Mouse (Mus musculus): Measurements from ENCODE around the gene Setd1a. TPM values are rescaled to one million over a fixed set of nuclear protein-coding genes. Genes with fewer than 3 reads are reported as not detected.

The Setd1a gene
- polyA plus RNA-seq, 1 experiment from 2014 or later = 26.0 TPM

DNA sequence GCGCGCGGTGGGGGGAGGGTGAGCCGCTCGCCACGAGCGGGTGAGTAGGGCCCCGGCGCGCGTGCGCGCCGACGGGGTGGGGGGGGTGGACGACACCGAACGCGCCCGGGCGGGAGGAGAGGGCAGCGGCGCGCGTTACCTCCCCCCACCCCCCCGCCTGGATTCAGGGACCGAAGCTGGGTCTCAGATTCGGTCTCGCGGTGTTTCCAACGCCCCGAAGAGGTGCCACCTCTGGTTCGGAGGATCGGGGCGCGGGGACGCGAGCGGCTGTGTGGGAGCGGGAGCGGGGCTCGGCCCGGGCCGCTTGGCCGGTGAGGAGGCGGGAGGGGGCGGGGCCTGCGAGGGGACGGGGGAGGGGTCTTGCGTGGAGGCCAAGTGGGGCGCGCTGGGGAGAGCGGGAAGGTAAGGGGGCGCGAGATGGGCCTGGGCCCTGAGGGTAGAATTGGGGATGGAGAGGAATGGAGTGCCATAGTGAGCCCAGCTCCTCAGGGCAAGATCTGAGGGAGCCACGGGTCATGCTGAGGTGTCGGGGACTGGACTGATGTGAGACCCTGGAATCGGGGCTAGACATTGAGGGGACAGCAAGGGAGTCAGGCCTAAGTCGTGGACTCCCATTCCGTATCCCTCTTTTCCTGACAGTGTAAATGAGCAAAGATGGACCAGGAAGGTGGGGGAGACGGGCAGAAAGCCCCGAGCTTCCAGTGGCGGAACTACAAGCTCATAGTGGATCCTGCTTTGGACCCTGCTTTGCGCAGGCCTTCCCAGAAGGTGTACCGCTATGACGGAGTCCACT lies 1.2 kb downstream of the Setd1a start:
- Histone ChIP-seq H3K9ac (ENCODE audit: low read depth, low read length) (peak overlapping the region; percentile 96), H3K9me3 (ENCODE audit: control insufficient read depth, low read length) (no peaks in the 10 kb centered on the region), H3K27ac (ENCODE audit: low read depth, low read length) (peak overlapping the region; percentile 98), H3K4me2 (peak overlapping the region; percentile 94), H3K36me3 (ENCODE audit: control insufficient read depth, insufficient read depth, low read length) (peaks cover 24% of the 10 kb centered on the region), H3K27me3 (replicated peaks; ENCODE audit: control insufficient read depth, insufficient read depth, low read length) (no peaks in the 10 kb centered on the region), H3K4me3 (ENCODE audit: low read depth, low read length) (peak overlapping the region; percentile 98), H3K4me1 (replicated peaks; ENCODE audit: control insufficient read depth, insufficient read depth, low read length) (peaks cover 20% of the 10 kb centered on the region)
- peak; percentile 76 for DNase-seq (ENCODE audit: low spot score)
- peak; percentile 44 for ATAC-seq (replicated peaks; ENCODE audit: low FRiP score)
- WGBS = 2% methylated on average over 65 of the region's 66 CpGs

DNA sequence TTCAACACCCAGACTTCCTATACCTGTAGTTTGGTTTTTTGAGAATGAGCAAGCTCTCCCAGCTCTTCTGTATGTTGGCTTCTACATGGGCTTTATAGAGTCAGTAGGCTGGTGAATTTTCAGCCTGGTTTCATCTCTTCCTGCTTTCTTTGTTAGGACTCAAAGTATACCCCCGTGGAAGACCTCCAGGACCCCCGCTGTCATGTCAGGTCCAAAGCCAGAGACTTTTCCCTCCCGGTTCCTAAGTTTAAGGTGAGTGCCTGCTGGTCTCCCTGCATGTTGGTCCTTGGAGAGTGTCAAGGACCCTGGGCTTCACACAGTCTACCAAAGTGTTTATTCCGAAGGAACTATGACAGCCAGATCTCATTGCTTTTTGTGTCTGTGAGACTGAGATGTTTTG lies 1.9 kb downstream of the Setd1a start:
- ATAC-seq (replicated peaks; ENCODE audit: low FRiP score) (no peak), DNase-seq (ENCODE audit: low spot score) (no peak)
- Histone ChIP-seq H3K27ac (ENCODE audit: low read depth, low read length) (no peak overlapping the region), H3K4me1 (replicated peaks; ENCODE audit: control insufficient read depth, insufficient read depth, low read length) (peaks cover 20% of the 10 kb centered on the region), H3K27me3 (replicated peaks; ENCODE audit: control insufficient read depth, insufficient read depth, low read length) (no peaks in the 10 kb centered on the region), H3K4me3 (ENCODE audit: low read depth, low read length) (peak overlapping the region; percentile 98), H3K36me3 (ENCODE audit: control insufficient read depth, insufficient read depth, low read length) (peaks cover 24% of the 10 kb centered on the region), H3K9ac (ENCODE audit: low read depth, low read length) (peak overlapping the region; percentile 96), H3K4me2 (peak overlapping the region; percentile 94), H3K9me3 (ENCODE audit: control insufficient read depth, low read length) (no peaks in the 10 kb centered on the region)
- WGBS = 82% methylated on average over 4 of the region's 4 CpGs

GRCm38 (mm10) chr7:127785308-127785707 lies 8.8 kb downstream of the Setd1a start, which contains the start of gene Gm49388:
Gene Gm49388, plus strand, starts transcription at chr7:127785608.
- Histone ChIP-seq H3K4me2 (no peak within 1 kb of the TSS), H3K9me3 (ENCODE audit: control insufficient read depth, low read length) (no peaks in the 10 kb centered on the region), H3K4me3 (ENCODE audit: low read depth, low read length) (no peak within 1 kb of the TSS), H3K4me1 (replicated peaks; ENCODE audit: control insufficient read depth, insufficient read depth, low read length) (no peaks in the 10 kb centered on the region), H3K36me3 (ENCODE audit: control insufficient read depth, insufficient read depth, low read length) (peaks cover 75% of the 10 kb centered on the region), H3K27ac (ENCODE audit: low read depth, low read length) (no peak within 1 kb of the TSS; the same call in 1 of the 2 replicates), H3K9ac (ENCODE audit: low read depth, low read length) (no peak within 1 kb of the TSS), H3K27me3 (replicated peaks; ENCODE audit: control insufficient read depth, insufficient read depth, low read length) (no peaks in the 10 kb centered on the region)
- WGBS = 95% methylated on average over 7 of the region's 7 CpGs
- no peak for ATAC-seq (replicated peaks; ENCODE audit: low FRiP score)
- DNase-seq (ENCODE audit: low spot score) = no peak

- no peak for ATAC-seq (replicated peaks; ENCODE audit: low FRiP score)
- peaks cover 59% of the 10 kb centered on the region for H3K36me3 ChIP-seq (ENCODE audit: control insufficient read depth, insufficient read depth, low read length)
Observed at GRCm38 (mm10) chr7:127797076-127797845, 20.8 kb downstream of the Setd1a start.

DNA sequence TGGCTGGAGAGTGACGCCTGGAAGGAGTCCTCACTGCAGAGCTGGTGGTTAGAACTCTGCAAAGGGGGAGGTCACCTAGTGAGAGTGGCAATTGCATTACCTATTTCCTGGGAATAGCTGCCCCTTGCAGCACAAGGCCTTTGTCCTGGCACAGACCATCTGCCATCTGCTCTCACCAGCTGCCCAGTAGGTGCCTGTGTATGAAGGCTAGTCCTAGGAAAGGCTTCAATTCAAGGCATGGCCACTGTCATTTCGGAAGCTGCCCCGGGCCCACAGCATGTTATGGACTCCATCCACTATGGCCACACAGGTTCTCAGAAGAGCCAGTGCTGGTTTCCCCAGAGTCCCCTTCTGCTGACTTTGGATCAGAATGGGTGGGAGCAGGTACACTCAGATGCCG lies 22.1 kb downstream of the Setd1a start:
- Histone ChIP-seq H3K9me3 (ENCODE audit: control insufficient read depth, low read length) (no peaks in the 10 kb centered on the region), H3K9ac (ENCODE audit: low read depth, low read length) (no peak overlapping the region), H3K27me3 (replicated peaks; ENCODE audit: control insufficient read depth, insufficient read depth, low read length) (no peaks in the 10 kb centered on the region), H3K4me1 (replicated peaks; ENCODE audit: control insufficient read depth, insufficient read depth, low read length) (peaks cover 10% of the 10 kb centered on the region), H3K4me3 (ENCODE audit: low read depth, low read length) (no peak overlapping the region), H3K27ac (ENCODE audit: low read depth, low read length) (no peak overlapping the region), H3K36me3 (ENCODE audit: control insufficient read depth, insufficient read depth, low read length) (peaks cover 58% of the 10 kb centered on the region), H3K4me2 (no peak overlapping the region)
- WGBS = 88% methylated on average over 4 of the region's 4 CpGs
- ATAC-seq (replicated peaks; ENCODE audit: low FRiP score) (no peak), DNase-seq (ENCODE audit: low spot score) (no peak)

More at GRCm38 (mm10) chr7:127797076-127797845, 20.8 kb downstream of the Setd1a start:
- Histone ChIP-seq H3K4me3 (ENCODE audit: low read depth, low read length) (no peak overlapping the region), H3K4me1 (replicated peaks; ENCODE audit: control insufficient read depth, insufficient read depth, low read length) (peaks cover 10% of the 10 kb centered on the region), H3K4me2 (no peak overlapping the region), H3K27ac (ENCODE audit: low read depth, low read length) (no peak overlapping the region), H3K9me3 (ENCODE audit: control insufficient read depth, low read length) (no peaks in the 10 kb centered on the region), H3K27me3 (replicated peaks; ENCODE audit: control insufficient read depth, insufficient read depth, low read length) (no peaks in the 10 kb centered on the region), H3K9ac (ENCODE audit: low read depth, low read length) (no peak overlapping the region)
- 94% methylated on average over 23 of the region's 23 CpGs for WGBS
- no peak for DNase-seq (ENCODE audit: low spot score)

DNA sequence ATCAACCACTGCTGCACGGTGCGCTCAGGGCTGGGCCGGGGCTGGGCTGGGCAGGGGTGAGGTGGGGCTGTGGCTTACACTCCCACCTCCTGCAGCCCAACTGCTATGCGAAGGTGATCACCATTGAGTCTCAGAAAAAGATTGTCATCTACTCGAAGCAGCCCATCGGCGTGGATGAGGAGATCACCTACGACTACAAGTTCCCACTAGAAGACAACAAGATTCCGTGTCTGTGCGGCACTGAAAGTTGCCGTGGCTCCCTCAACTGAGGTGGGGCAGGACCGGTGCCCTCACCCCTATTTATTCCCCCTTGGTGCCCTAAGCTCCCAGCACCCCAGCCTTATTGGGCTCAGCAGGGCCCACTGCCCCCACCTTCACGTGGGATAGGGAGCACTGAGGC lies 22.7 kb downstream of the Setd1a start:
- Histone ChIP-seq H3K4me3 (ENCODE audit: low read depth, low read length) (no peak overlapping the region), H3K9ac (ENCODE audit: low read depth, low read length) (no peak overlapping the region), H3K4me2 (no peak overlapping the region), H3K27ac (ENCODE audit: low read depth, low read length) (no peak overlapping the region), H3K27me3 (replicated peaks; ENCODE audit: control insufficient read depth, insufficient read depth, low read length) (no peaks in the 10 kb centered on the region), H3K4me1 (replicated peaks; ENCODE audit: control insufficient read depth, insufficient read depth, low read length) (peaks cover 10% of the 10 kb centered on the region), H3K36me3 (ENCODE audit: control insufficient read depth, insufficient read depth, low read length) (peaks cover 53% of the 10 kb centered on the region), H3K9me3 (ENCODE audit: control insufficient read depth, low read length) (no peaks in the 10 kb centered on the region)
- DNase-seq (ENCODE audit: low spot score) = no peak
- 88% methylated on average over 13 of the region's 13 CpGs for whole genome bisulfite sequencing
- no peak for ATAC-seq (replicated peaks; ENCODE audit: low FRiP score)

- Histone ChIP-seq H3K4me1 (replicated peaks; ENCODE audit: control insufficient read depth, insufficient read depth, low read length) (peaks cover 14% of the 10 kb centered on the region), H3K9me3 (ENCODE audit: control insufficient read depth, low read length) (no peaks in the 10 kb centered on the region), H3K4me3 (ENCODE audit: low read depth, low read length) (no peak overlapping the region), H3K9ac (ENCODE audit: low read depth, low read length) (no peak overlapping the region), H3K27me3 (replicated peaks; ENCODE audit: control insufficient read depth, insufficient read depth, low read length) (no peaks in the 10 kb centered on the region), H3K36me3 (ENCODE audit: control insufficient read depth, insufficient read depth, low read length) (peaks cover 53% of the 10 kb centered on the region), H3K27ac (ENCODE audit: low read depth, low read length) (no peak overlapping the region), H3K4me2 (no peak overlapping the region)
- ATAC-seq (replicated peaks; ENCODE audit: low FRiP score) = no peak
- no peak for DNase-seq (ENCODE audit: low spot score)
- WGBS = 77% methylated on average over 1 of the region's 1 CpGs
Observed at GRCm38 (mm10) chr7:127799738-127800137, 23.3 kb downstream of the Setd1a start.

DNA sequence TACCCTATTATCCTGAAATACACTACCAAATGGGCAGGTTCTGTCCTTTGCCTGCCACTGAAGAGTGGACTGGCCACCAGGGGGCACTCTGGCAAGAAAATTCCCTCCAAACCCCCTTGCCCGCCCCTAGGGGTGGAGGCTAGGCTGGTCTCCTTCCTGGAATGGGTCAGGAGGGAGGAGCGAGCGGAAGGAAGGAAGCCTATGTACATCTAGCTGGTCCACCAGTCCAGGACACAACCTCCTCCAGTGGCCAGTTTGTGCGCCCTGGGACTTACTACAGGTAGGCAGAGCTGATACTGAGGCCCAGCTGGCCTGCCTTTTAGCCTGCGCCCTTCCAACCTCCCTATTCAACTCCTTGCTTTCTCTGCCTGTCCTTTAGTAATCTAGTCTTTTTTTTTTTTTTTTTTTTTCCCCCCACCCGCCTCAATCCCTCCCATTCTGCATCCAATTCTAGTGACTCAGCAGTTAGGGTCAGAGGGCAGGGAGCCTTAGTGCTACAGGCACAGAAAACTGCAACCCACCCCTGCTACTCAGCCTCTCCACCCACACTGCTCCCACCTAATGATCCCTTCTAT lies 24.1 kb downstream of the Setd1a start, which contains the start of gene Hsd3b7:
TSS of gene Hsd3b7 (plus strand) at position 170 of the 575 bp plus-strand sequence.
- peak within 1 kb of the TSS; percentile 50 for H3K9ac ChIP-seq (ENCODE audit: low read depth, low read length)
- 31% methylated on average over 6 of the region's 6 CpGs for WGBS
- peak within 1 kb of the TSS; percentile 53; the same call in 1 of the 2 replicates for H3K27ac ChIP-seq (ENCODE audit: low read depth, low read length)
- H3K27me3 ChIP-seq (replicated peaks; ENCODE audit: control insufficient read depth, insufficient read depth, low read length) = no peaks in the 10 kb centered on the region
- H3K9me3 ChIP-seq (ENCODE audit: control insufficient read depth, low read length) = no peaks in the 10 kb centered on the region
- H3K4me1 ChIP-seq (replicated peaks; ENCODE audit: control insufficient read depth, insufficient read depth, low read length) = peaks cover 15% of the 10 kb centered on the region
- H3K36me3 ChIP-seq (ENCODE audit: control insufficient read depth, insufficient read depth, low read length) = peaks cover 46% of the 10 kb centered on the region
- peak; percentile 89 for DNase-seq (ENCODE audit: low spot score)
- peak within 1 kb of the TSS; percentile 29 for H3K4me3 ChIP-seq (ENCODE audit: low read depth, low read length)
- ATAC-seq (replicated peaks; ENCODE audit: low FRiP score) = peak; percentile 54
- H3K4me2 ChIP-seq = peak within 1 kb of the TSS; percentile 62

All from liver, embryonic 11.5 days (tissue).